Mouse (Mus musculus) ovary, postnatal 36 days (tissue): ENCODE measurements around the gene Heph.
"Not testable (repeated sequence)": the region's sequence is repeated elsewhere in the genome, so short reads cannot be mapped to it uniquely, and the experiment has no call there.

Experiments
- DNase-seq: peaks from one replicate; pipeline ENCODE4 v3.0.0; 2022; ENCODE audit warnings: low spot score, mixed read lengths

The Heph gene

DNA sequence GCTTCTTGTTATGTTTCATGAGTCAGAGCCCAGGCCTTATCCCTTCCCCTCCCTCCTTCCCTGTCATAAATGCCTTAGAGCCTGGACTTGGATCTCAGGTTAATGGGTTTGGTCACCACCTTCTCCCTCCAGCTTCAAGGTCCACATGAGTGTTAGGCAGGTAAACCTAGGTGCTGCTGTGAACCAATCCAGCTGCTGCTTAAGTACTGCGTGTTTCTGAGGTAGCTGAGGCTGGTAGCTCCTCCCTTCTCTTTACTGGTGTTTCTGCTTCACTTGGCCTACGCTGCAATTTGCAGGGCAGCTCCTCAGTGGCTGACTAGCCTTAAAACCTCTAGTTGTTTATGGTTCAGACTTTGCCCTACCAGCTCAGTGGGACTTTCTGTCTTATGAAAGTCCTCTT lies at the start of gene Heph:
Heph (plus strand) TSS at position 211 of the 400 bp plus-strand sequence.
- DNase-seq = no peak

DNA sequence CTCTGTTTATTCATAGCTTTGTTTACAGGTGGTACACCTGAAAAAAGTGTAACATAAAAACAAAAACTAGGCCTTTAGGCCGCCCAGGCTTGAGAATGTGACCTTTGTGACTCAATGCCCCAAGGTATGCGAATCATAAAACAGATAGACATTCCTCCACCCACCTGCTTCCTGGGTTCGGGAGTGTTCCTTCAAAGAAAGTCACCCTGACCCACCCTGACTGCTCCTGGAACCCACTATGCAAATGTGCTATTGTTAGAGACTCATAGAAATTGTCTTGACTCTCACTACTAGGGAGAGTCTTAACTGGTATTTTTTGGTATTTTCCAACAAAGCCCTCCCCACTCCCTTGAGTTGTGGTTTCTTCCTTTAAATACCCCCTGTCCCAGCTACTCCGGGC lies 39.8 kb upstream of the Heph start:
- DNase-seq = not testable (repeated sequence)

DNA sequence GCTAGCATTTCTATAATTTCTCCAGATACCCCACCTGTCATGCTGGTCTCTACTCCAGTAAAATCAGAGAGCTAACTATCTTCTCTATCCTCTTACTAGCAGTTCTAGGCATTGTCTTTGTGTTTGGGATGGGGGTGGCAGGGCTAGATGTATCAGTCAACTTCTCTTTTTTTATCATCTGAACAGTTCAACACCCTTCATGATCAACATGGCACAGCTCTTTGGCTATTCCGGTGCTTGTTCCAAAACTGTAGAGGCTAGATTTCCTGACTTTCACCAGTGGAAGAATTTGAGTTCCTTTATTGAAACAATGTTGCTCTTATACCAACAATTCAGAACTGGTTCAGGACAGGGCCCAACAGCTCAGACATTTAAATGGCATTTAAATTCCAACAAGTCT lies 38.2 kb upstream of the Heph start:
- no peak for DNase-seq

DNA sequence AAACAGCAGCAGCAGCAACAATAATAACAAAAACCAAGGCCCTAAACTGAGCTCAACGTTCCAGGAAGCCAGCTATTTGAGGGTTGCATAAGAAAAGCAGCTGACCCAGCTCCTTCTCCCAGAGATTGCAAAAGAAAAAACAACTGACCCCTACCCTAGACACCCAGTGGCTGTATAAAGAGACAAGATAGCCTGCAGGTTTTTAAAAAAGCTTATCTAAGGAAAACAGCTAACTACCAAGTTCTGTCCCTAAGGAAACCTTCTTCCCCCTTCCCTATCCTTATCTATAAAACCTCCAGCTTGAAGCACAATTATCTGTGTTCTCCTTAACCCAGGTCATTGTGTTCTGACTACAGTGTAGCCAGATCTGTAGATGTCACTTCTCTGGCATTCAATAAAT lies 37.4 kb upstream of the Heph start:
- DNase-seq = no peak

DNA sequence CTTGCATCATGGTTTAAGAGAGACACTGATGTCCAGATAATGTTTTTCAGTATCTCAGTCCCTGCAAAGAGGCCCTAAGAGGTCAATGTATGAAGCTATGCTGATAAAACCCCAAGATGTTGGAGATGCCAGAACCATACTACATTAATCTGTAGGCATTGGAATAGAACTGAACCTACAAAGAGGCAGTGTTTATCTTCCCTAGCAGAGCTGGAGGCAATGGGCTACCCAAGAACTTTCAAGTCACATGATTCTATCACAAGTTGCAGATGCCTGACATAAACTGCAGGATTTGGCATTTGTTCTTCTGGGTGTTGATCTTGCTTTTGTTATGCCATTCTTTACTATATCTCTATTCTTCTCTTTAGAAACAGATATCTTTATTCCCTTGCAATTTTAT lies 35.8 kb upstream of the Heph start:
- no peak for DNase-seq

DNA sequence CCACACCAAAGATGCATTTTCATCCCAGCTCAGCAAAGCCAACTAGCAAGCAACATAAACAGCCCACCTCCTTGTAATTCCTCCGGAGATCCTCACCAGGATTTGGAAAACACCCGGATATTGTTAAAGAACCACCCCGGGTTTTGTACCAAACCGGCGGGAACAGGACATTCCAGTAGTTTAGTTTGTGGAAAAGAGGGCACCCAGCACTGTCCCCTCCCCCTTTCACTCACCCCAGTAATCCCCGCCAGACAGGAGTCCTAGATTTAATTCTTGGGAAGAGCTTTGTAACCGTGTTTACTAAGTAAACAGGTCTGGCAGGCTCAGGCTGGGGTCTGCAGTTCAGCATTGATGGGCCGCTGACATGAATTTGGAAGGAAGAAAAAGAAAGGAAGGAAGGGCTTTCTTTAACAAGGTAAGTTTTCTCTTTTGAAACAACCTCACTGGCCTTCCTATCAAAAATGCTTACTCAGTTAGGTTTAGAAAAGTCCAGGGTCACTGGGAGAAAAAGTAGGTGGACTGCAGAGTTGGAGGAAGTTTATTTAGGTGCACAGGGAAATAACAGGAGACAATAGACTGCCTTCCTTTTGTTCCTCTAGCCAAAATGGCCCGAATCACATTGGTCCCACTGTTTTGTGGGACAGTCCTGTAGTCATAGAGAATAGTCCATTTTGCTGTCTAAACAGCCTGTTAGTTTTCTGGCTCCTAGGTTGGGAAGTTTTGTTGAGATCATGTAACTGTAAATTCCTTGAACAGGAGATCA lies 1.2 kb downstream of the Heph start, which contains the start of gene Hsf3:
Hsf3 (minus strand) TSS at position 94 of the 763 bp plus-strand sequence.
- DNase-seq = peak; percentile 33

DNA sequence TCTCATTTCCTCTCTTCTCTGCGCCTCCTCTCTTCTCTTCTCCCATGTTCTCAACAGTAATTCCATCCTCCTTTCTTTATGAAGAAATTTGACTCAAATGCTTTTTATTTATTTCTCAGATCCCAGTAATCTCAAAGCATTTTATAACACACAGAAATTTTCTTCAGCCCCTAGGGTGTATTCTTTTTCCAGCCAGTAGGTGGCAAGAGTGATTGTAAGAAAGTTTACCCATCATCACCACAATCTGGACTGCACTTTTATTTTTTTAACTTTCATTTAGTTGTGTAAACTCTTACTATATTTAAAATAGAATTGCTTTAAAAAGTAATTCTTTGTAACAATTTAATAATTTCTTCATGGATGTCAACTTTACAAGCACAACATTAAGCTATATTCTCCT lies 46.4 kb downstream of the Heph start:
- DNase-seq = no peak
